Mouse (Mus musculus) retina, postnatal 7 days (tissue): ENCODE measurements around the gene Mcm8.

Experiments used
- DNase-seq: peaks from one replicate; pipeline ENCODE4 v3.0.0-alpha.2; 2012; ENCODE audit warnings: low read depth, low spot score

Gene Mcm8

DNA sequence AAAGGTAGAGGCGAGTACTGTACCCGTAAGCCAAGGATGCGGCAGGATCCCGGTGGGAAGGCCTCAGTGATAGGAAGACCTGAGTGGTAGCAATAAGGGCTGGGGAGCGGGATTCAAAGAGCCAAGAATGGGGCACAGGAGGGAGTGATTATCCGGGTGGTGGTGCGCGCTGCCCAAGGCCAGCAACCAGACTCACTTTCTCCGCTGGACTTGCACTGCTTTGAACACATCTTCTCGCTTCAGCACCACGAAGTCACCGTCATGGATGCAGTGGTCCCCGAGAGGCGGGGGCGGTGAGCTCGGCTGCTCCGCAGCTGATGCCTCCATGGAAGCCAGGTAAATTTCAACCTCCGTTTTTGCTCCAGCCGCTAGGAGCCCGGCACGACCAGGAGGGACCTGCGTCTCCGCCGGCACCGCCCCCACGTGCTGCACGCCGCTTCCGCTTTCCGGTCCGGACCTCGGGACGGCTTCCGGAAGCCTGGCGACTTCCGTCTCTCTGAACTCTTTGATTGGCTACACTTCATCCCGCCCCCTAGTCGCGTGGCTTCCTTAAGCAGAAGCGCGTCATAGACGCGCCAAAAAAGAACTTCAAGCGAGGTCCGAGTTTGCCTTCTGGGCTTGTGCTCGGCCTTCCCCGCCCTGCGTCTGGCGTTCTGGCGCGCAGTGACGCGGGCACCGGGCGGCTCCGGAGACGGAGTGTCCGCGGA, at the start of gene Mcm8, which contains the start of gene Trmt6:
TSS of gene Mcm8 (plus strand) at position 534 of the 707 bp plus-strand sequence.
TSS of gene Trmt6 (minus strand) at position 448 of the 707 bp plus-strand sequence.
- DNase-seq, result peak; percentile 95

- no peak for DNase-seq
Measured at GRCm38 (mm10) chr2:132770822-132771221, 45.1 kb upstream of the Mcm8 start.

DNA sequence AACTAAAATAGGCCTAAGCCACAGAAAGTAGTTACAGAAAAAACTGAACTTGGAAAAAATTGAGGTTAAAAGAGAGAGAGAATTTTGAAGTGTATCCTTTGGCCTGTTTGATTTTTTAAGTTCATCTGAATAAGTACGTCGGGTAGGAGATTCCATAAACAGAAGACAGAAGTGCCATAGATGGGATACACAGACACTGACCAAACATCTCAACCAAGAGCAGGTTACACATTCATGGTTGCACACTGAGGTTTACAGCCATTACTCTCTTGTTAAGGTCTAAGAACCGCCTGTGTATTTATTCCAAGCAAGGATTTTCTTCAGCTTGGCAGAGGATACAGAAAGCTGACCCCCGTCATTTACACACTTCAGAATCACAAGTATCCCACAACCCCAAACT, 35.0 kb upstream of the Mcm8 start, which contains the start of gene Chgb:
TSS of gene Chgb (plus strand) at position 301 of the 400 bp plus-strand sequence.
- DNase-seq, result no peak

- peak; percentile 79 for DNase-seq
Measured at GRCm38 (mm10) chr2:132781439-132782068, 34.4 kb upstream of the Mcm8 start.

GRCm38 (mm10) chr2:132784039-132784438, 31.9 kb upstream of the Mcm8 start:
- DNase-seq, result no peak

GRCm38 (mm10) chr2:132793441-132794203, 22.3 kb upstream of the Mcm8 start:
- DNase-seq, result no peak

DNA sequence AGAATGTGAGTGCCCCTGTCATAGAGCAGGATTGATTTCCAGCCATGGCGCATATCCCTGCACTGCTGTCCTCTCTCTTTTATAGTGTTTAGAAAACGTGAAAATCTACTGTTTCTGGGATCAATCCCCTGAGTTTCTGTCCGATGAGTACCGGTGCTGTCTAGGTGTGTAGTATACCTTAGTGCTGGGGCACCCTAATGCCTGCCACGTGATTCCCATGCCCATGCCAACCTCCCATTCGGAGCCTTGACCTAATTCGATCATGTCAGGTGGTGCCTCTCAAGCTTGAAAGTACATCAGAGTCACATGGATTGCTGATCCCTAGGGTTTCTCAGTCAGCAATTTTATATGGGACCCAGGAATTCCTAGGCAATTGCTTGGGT, 21.7 kb upstream of the Mcm8 start:
- no peak for DNase-seq

- no peak for DNase-seq
Measured at GRCm38 (mm10) chr2:132802976-132803375, 13.0 kb upstream of the Mcm8 start.

DNA sequence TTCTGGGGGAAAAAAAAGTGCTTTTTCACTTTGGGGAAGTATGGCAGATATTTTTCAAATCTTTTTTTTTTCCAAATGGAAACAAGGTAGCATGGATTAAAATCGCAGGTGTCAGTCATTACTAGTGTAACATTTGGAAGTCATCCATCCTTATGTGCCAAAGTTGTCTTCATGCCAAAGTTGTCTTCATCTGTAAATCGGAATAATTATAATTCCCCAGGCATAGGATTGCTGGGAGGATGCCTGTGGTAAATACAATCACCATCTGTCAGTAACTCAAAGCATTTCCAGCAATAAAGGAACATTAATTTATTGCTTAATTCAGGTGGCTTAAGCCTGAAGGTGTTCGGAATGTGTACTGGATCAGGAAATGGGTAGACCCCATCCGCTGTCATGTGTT, 25.1 kb downstream of the Mcm8 start:
- no peak for DNase-seq

- DNase-seq, result peak; percentile 94
Measured at GRCm38 (mm10) chr2:132846407-132847358, 30.7 kb downstream of the Mcm8 start, which contains the start of gene Crls1. Crls1 (plus strand) TSS chr2:132846666.

DNA sequence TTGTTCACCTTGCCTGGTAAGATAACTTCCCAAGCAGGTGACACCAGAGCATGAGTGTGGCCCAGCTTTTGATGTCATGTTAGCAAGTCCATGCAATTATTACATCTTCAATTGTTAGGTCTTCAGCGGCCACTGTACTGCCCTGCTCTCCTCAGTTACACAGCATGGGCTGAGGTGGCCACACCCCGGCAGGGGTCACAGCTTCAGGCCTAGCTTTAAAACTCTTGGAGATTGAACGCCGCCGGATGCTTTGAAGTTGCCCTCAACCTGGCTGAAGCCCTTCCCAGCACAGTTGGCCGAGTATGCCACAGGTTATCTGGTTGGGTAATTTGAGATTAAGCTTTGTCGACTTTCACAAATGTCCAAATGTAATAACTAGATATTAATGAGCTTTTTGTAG, 31.6 kb downstream of the Mcm8 start:
- DNase-seq, result no peak

DNA sequence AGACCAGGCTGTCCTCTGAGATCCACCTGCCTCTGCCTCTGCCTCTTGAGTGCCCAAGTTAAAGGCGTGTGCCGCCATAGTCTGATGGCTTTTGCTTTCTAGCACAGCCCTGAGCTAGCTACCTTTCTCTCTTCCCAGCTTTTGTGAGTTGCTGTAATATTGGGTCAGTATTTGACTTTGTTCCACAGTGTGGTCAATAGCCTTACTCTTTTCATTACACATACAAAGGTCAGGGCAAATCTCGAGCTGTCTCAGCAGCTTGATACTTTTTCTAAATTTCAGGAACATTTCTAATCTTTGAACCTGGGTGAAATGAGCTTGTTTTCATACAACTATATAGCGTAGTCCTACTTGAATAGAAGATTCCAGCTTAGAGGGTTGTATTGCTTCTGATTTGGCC, 32.4 kb downstream of the Mcm8 start:
- DNase-seq, result no peak

GRCm38 (mm10) chr2:132849141-132849540, 33.2 kb downstream of the Mcm8 start:
- DNase-seq, result no peak

DNA sequence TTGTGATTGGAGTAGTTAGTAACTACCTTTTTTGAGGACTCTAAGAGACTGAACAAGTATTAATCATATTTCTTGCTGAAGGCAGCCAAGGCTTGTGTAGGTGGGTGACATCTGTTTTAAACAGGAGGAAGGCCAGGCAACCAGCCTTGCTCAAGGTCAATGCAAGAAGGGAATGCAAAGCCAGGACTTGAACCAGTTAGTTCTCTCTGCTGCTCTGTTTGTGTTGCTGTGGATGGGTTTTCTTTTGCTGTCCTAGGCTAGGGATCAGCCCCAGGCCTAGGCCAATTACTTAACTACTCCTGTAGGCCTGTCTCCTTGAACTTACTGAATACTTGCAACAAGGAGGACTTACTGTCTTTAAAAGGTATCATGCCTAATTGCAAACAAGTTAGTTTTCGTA, 37.1 kb downstream of the Mcm8 start:
- DNase-seq, result no peak

DNA sequence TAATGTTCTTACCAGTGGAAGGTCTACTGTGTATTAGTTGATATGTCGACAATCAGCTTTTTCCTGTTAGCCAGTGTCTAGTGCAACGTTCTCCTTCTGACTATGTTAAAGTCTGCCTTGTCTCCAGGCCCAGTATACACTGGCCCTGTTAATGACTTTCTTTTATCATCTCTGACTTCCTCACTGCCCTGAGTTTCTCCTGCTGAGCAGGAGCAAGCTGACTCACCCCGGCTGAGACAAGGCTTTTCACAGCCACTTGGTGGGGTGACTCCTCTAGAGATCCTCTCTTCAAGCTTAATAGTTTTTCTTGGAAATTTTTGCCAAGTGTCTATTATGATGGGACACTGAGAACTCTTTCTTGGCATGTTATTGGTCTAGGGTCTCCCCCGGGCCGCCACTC, 40.4 kb downstream of the Mcm8 start:
- DNase-seq, result no peak

GRCm38 (mm10) chr2:132860435-132860834, 44.5 kb downstream of the Mcm8 start:
- DNase-seq, result no peak

GRCm38 (mm10) chr2:132861456-132861855, 45.5 kb downstream of the Mcm8 start:
- no peak for DNase-seq

DNA sequence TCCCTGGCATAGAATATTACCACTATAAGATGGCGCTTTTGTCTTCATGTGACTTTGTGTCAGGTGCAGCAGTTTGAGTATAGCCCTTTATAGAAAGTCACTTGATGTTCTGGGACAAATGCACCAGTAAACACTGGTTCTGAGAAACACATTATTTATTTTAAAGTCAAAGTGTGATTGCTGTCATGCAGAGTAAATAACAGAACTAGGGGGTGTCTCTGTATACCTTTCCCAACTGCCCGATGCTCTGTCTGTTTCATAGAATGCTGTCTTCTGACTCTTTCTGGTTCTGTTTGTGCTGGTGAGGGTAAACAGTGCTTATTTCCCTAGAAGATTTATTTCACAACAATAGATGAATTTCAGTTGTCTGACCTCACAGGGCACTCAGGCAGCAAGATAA, 47.4 kb downstream of the Mcm8 start:
- no peak for DNase-seq

DNA sequence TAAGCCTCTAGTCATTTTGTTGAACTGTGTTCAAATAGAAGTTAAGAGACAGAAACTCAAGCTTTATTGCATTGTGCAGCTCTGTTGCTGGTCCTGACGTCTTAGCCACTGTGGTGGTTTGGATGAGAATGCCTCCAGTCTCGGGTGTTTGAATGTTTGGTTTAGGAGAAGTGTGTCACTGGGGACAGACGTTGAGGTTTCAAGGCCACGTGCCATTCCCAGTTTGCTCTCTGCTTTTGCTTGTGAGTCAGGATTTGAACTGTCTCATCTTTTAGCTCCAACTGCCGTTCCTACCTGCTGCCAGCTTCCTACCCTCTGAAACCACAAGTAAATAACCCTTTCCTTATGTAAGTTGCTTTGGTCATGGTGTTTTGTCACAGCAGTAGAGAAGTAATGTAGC, 51.6 kb downstream of the Mcm8 start:
- no peak for DNase-seq

- DNase-seq, result no peak
Measured at GRCm38 (mm10) chr2:132869682-132870081, 53.7 kb downstream of the Mcm8 start.

DNA sequence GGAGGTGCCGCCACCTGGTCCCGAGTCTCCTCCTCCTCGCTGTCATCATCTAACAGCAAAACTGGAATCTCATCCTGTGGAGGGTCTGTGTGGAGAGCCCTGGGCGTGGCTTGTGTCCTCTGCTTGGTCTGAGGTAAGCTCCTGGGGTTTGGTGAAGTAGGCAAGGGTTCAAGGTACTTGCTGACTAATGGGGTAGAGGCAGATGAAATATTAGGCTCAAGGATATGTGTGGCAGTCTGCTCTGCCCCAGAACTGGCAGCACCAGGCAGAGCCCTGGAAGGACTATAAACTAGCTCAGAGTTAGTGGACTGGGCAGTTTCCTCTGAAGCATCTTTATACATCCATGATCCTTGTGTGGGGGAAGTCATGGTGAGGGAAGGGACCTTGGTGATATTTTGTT, 54.3 kb downstream of the Mcm8 start:
- DNase-seq, result no peak
